Mouse (Mus musculus): ENCODE data around the gene Dnajc5. TPM values are rescaled to one million over a fixed set of nuclear protein-coding genes. Genes with fewer than 3 reads are reported as not detected.
"Not testable (repeated sequence)": the region's sequence is repeated elsewhere in the genome, so short reads cannot be mapped to it uniquely, and the experiment has no call there.

Gene Dnajc5
- total RNA-seq, 1 experiment: 67.2 TPM

DNA sequence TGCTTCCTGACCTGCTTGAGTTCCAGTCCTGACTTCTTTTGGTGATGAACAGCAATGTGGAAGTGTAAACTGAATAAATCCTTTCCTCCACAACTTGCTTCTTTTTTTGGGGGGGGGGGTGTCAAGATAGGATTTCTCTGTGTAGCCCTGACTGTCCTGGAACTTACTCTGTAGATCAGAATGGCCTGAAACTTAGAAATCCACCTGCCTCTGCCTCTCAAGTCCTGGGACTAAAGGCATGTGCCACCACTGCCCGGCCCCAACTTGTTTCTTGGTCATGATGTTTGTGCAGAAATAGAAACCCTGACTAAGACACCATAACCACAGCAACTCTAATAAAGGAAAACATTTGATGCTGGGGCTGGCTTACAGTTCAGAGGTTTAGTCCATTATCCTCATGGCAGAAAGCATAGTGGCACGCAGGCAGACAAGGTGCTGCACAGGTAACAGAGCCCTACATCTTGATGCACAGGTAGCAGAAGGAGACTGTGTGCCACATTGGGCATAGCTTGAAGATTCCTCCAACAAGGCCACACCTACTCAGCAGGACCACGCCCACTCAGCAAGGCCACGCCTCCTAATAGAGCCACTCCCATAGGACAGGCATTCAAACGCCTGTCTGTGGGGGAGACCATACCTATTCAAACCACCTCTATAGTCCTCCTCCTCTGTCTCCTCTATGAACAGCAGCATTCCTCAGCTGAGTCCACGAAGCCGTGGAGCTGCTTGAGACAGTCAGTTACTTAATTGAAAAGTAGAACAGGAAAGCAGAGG lies 28.7 kb upstream of the Dnajc5 start:
- Histone ChIP-seq H3K9ac (ENCODE audit: insufficient read depth, low read depth, low read length, poor library complexity, severe bottlenecking) (no peak overlapping the region), H3K9me3 (ENCODE audit: control insufficient read depth, insufficient read depth, low read depth, low read length) (no peaks in the 10 kb centered on the region), H3K4me1 (ENCODE audit: control insufficient read depth in 2 of 2, insufficient read depth in 2 of 2, low read length in 2 of 2, poor library complexity in 1 of 2) (peaks cover 0 to 24% of the 10 kb centered on the region in 2 experiments; a peak in 3 of 4 replicates), H3K4me3 (ENCODE audit: insufficient read depth in 1 of 2, low read depth in 1 of 2, low read length in 2 of 2, poor library complexity in 1 of 2, severe bottlenecking in 1 of 2) (peak overlapping the region in 1 of 2 experiments; percentile 28; a peak in 2 of 4 replicates), H3K36me3 (ENCODE audit: control insufficient read depth, insufficient read depth, low read length, poor library complexity, severe bottlenecking) (no peaks in the 10 kb centered on the region), H3K27ac (ENCODE audit: insufficient read depth, low read depth, low read length, poor library complexity, severe bottlenecking) (no peak overlapping the region)
- DNase-seq (ENCODE audit: low read depth, low spot score): peak; percentile 83
- in situ Hi-C loops (cut with MboI; ENCODE audit: low sequenced_read_pairs in 2 of 2, unreplicated experiment in 2 of 2): no loop called here
- TF ChIP-seq CHD2 (IDR thresholded peaks at IDR 0.05; ENCODE audit: low read depth, low read length) (no peak), HCFC1 (IDR thresholded peaks at IDR 0.05; ENCODE audit: borderline replicate concordance, insufficient read depth, low read length) (no peak), ZC3H11A (IDR thresholded peaks at IDR 0.05; ENCODE audit: borderline replicate concordance, low read depth, low read length) (no peak), ZNF384 (IDR thresholded peaks at IDR 0.05; ENCODE audit: low read depth, low read length) (no peak), MAFK (IDR thresholded peaks at IDR 0.05; ENCODE audit: insufficient read depth, low read depth, low read length) (no peak)

DNA sequence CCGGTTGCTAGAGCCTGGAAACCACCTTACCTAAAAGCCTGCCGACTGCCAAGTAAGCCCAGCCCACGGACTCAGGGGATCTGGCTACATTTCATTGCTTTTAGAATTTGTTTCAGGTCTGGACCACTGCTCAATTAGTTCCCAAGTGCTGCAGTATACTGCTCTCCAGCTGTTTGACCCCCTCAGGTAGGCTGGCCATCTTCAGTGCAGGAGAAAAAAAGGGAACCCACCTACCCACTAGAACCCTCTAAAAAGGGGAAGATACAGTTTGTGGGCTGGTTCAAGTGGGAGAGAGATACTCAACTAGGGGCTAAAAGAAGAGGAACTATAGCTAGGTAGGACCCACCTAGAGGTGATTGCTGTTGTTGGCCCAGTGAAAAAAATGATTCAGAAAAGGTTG lies 28.1 kb upstream of the Dnajc5 start:
- H3K9me3 ChIP-seq (ENCODE audit: control insufficient read depth, insufficient read depth, low read depth, low read length): no peaks in the 10 kb centered on the region
- peaks cover 0 to 22% of the 10 kb centered on the region in 2 experiments; a peak in 3 of 4 replicates for H3K4me1 ChIP-seq (ENCODE audit: control insufficient read depth in 2 of 2, insufficient read depth in 2 of 2, low read length in 2 of 2, poor library complexity in 1 of 2)
- in situ Hi-C loops (cut with MboI; ENCODE audit: low sequenced_read_pairs in 2 of 2, unreplicated experiment in 2 of 2): no loop called here
- no peaks in the 10 kb centered on the region for H3K36me3 ChIP-seq (ENCODE audit: control insufficient read depth, insufficient read depth, low read length, poor library complexity, severe bottlenecking)
- peak overlapping the region in 1 of 2 experiments; percentile 28; a peak in 1 of 4 replicates for H3K4me3 ChIP-seq (ENCODE audit: insufficient read depth in 1 of 2, low read depth in 1 of 2, low read length in 2 of 2, poor library complexity in 1 of 2, severe bottlenecking in 1 of 2)
- no peak overlapping the region for H3K27ac ChIP-seq (ENCODE audit: insufficient read depth, low read depth, low read length, poor library complexity, severe bottlenecking)
- no peak for DNase-seq (ENCODE audit: low read depth, low spot score)
- no peak overlapping the region for H3K9ac ChIP-seq (ENCODE audit: insufficient read depth, low read depth, low read length, poor library complexity, severe bottlenecking)
- TF ChIP-seq MAFK (IDR thresholded peaks at IDR 0.05; ENCODE audit: insufficient read depth, low read depth, low read length) (no peak), ZC3H11A (IDR thresholded peaks at IDR 0.05; ENCODE audit: borderline replicate concordance, low read depth, low read length) (no peak), CHD2 (IDR thresholded peaks at IDR 0.05; ENCODE audit: low read depth, low read length) (no peak), HCFC1 (IDR thresholded peaks at IDR 0.05; ENCODE audit: borderline replicate concordance, insufficient read depth, low read length) (no peak), ZNF384 (IDR thresholded peaks at IDR 0.05; ENCODE audit: low read depth, low read length) (no peak)

DNA sequence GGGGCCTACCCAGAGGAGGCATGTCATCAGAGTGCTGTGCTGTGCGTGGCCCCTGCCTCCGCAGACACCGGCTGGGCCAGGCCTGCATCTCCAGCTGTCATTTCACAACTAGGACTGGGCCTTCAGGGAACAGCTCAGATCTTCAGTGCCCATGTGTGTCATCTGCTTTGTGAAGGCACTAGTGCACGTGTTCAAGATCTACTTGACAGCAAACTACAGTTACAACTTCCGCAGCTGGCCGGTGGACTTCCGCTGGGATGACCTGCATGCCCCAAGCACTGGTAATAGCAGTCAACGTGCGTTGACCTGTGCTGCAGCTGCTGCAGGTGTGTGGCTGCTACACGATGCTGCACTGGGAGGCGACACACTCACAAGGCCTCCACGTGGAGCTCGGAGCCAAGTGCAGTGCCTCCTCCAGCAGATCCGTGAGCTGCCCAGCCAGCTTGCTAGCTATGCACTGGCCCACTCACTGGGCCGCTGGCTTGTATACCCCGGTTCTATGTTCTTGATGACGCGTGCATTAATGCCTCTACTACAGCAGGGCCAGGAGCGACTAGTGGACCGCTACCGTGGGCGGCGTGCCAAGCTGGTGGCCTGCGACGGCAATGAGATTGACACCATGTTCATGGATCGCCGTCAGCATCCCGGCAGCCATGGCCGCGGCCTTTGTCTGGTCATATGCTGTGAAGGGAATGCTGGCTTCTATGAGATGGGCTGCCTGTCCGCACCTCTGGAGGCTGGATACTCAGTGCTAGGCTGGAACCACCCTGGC lies 26.9 kb upstream of the Dnajc5 start, which contains the start of gene Abhd16b:
Gene Abhd16b (plus strand): TSS at position 51 of the 772 bp plus-strand sequence.
- H3K4me3 ChIP-seq (ENCODE audit: insufficient read depth in 1 of 2, low read depth in 1 of 2, low read length in 2 of 2, poor library complexity in 1 of 2, severe bottlenecking in 1 of 2): peak within 1 kb of the TSS; percentile 34 to 40; a peak in 3 of 4 replicates
- DNase-seq (ENCODE audit: low read depth, low spot score): no peak
- no peak for TF ChIP-seq CHD2 (IDR thresholded peaks at IDR 0.05; ENCODE audit: low read depth, low read length)
- TF ChIP-seq MAFK (IDR thresholded peaks at IDR 0.05; ENCODE audit: insufficient read depth, low read depth, low read length): no peak
- TF ChIP-seq ZC3H11A (IDR thresholded peaks at IDR 0.05; ENCODE audit: borderline replicate concordance, low read depth, low read length): no peak
- no peak within 1 kb of the TSS; the same call in 1 of the 2 replicates for H3K9ac ChIP-seq (ENCODE audit: insufficient read depth, low read depth, low read length, poor library complexity, severe bottlenecking)
- in situ Hi-C loops (cut with MboI; ENCODE audit: low sequenced_read_pairs in 2 of 2, unreplicated experiment in 2 of 2): no loop called here
- peaks cover 0 to 16% of the 10 kb centered on the region in 2 experiments; a peak in 1 of 4 replicates for H3K4me1 ChIP-seq (ENCODE audit: control insufficient read depth in 2 of 2, insufficient read depth in 2 of 2, low read length in 2 of 2, poor library complexity in 1 of 2)
- H3K9me3 ChIP-seq (ENCODE audit: control insufficient read depth, insufficient read depth, low read depth, low read length): no peaks in the 10 kb centered on the region
- no peaks in the 10 kb centered on the region for H3K36me3 ChIP-seq (ENCODE audit: control insufficient read depth, insufficient read depth, low read length, poor library complexity, severe bottlenecking)
- no peak within 1 kb of the TSS for H3K27ac ChIP-seq (ENCODE audit: insufficient read depth, low read depth, low read length, poor library complexity, severe bottlenecking)

DNA sequence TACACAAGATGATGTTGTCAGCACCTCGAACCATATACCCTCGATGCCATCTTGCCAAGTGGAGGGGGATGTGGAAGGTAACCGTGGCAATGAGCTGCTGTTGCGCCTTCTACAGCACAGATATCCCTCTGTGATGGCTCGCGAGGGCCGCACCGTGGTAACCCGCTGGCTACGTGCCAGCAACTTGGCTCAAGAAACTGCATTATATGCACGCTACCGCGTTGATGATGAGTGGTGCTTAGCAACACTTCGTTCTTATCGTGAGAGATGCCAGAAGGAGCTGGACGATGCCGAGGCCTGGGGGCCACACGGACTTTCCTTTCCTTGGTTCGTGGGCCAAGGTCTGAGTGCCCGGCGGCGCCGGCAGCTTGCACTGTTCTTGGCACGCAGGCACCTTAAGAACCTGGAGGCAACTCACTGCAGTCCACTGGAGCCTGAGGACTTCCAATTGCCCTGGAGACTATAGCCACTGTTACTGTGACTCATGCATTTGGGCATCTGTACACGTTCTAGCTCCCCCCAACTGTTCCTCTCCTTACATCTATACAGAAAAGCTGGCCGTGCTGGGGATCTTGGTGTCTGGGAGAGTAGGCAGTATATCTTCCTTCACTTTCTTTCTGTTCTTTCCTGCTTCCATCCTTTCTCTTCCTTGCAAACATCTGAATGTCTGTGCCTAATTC lies 25.9 kb upstream of the Dnajc5 start:
- Histone ChIP-seq H3K9me3 (ENCODE audit: control insufficient read depth, insufficient read depth, low read depth, low read length) (no peaks in the 10 kb centered on the region), H3K9ac (ENCODE audit: insufficient read depth, low read depth, low read length, poor library complexity, severe bottlenecking) (no peak overlapping the region), H3K27ac (ENCODE audit: insufficient read depth, low read depth, low read length, poor library complexity, severe bottlenecking) (no peak overlapping the region), H3K4me1 (ENCODE audit: control insufficient read depth in 2 of 2, insufficient read depth in 2 of 2, low read length in 2 of 2, poor library complexity in 1 of 2) (peaks cover 0 to 16% of the 10 kb centered on the region in 2 experiments; a peak in 1 of 4 replicates), H3K36me3 (ENCODE audit: control insufficient read depth, insufficient read depth, low read length, poor library complexity, severe bottlenecking) (no peaks in the 10 kb centered on the region), H3K4me3 (ENCODE audit: insufficient read depth in 1 of 2, low read depth in 1 of 2, low read length in 2 of 2, poor library complexity in 1 of 2, severe bottlenecking in 1 of 2) (no peak overlapping the region)
- in situ Hi-C loops (cut with MboI; ENCODE audit: low sequenced_read_pairs in 2 of 2, unreplicated experiment in 2 of 2): no loop called here
- TF ChIP-seq MAFK (IDR thresholded peaks at IDR 0.05; ENCODE audit: insufficient read depth, low read depth, low read length) (no peak), ZC3H11A (IDR thresholded peaks at IDR 0.05; ENCODE audit: borderline replicate concordance, low read depth, low read length) (no peak), HCFC1 (IDR thresholded peaks at IDR 0.05; ENCODE audit: borderline replicate concordance, insufficient read depth, low read length) (no peak), ZNF384 (IDR thresholded peaks at IDR 0.05; ENCODE audit: low read depth, low read length) (no peak), CHD2 (IDR thresholded peaks at IDR 0.05; ENCODE audit: low read depth, low read length) (no peak)
- DNase-seq (ENCODE audit: low read depth, low spot score): no peak

DNA sequence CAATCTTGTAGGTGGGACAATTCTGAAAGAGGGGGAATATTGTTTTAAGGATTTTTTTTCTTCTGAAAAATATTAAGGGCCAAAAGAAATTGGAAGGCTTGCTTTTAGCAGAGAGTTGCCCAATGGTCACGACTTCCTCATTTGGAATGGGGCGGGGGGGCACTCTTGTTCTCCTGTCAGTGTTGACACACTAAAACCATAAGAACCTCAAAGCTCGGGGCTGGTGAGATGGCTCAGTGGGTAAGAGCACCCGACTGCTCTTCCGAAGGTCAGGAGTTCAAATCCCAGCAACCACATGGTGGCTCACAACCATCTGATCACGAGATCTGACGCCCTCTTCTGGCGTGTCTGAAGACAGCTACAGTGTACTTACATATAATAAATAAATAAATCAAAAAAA lies 24.4 kb upstream of the Dnajc5 start:
- in situ Hi-C loops (cut with MboI; ENCODE audit: low sequenced_read_pairs in 2 of 2, unreplicated experiment in 2 of 2); H3K9ac ChIP-seq (ENCODE audit: insufficient read depth, low read depth, low read length, poor library complexity, severe bottlenecking); H3K27ac ChIP-seq (ENCODE audit: insufficient read depth, low read depth, low read length, poor library complexity, severe bottlenecking); DNase-seq (ENCODE audit: low read depth, low spot score); H3K4me3 ChIP-seq (ENCODE audit: insufficient read depth in 1 of 2, low read depth in 1 of 2, low read length in 2 of 2, poor library complexity in 1 of 2, severe bottlenecking in 1 of 2); H3K9me3 ChIP-seq (ENCODE audit: control insufficient read depth, insufficient read depth, low read depth, low read length); H3K36me3 ChIP-seq (ENCODE audit: control insufficient read depth, insufficient read depth, low read length, poor library complexity, severe bottlenecking): not testable (repeated sequence)
- peaks cover 0 to 16% of the 10 kb centered on the region in 2 experiments; a peak in 1 of 4 replicates for H3K4me1 ChIP-seq (ENCODE audit: control insufficient read depth in 2 of 2, insufficient read depth in 2 of 2, low read length in 2 of 2, poor library complexity in 1 of 2)
